Mouse (Mus musculus) ES-Bruce4 (cell line): ENCODE results near the gene Coil. TPM values are rescaled to one million over a fixed set of nuclear protein-coding genes. Genes with fewer than 3 reads are reported as not detected.

Source experiments
- H3K27ac ChIP-seq: 2 replicates; pipeline ENCODE4 v1.5.1; 2012; ENCODE audit warnings: low read length, inconsistent platforms; ENCODE audit not compliant: insufficient read depth
- H3K27me3 ChIP-seq: 2 replicates; pipeline ENCODE4 v1.6.1; 2012; ENCODE audit warnings: mild to moderate bottlenecking, low read length, inconsistent platforms; ENCODE audit not compliant: control insufficient read depth, poor library complexity, insufficient read depth, severe bottlenecking
- H3K36me3 ChIP-seq: 2 replicates; pipeline ENCODE4 v1.6.1; 2012; ENCODE audit warnings: inconsistent platforms, mild to moderate bottlenecking, low read length, moderate library complexity; ENCODE audit not compliant: control insufficient read depth, poor library complexity, insufficient read depth, severe bottlenecking
- H3K4me1 ChIP-seq: one replicate; pipeline ENCODE4 v1.8.1; 2011; ENCODE audit warnings: low read length; ENCODE audit not compliant: control insufficient read depth, insufficient read depth
- H3K4me3 ChIP-seq: 2 replicates; pipeline ENCODE4 v1.5.1; 2011; ENCODE audit warnings: low read depth, mild to moderate bottlenecking, low read length
- H3K9ac ChIP-seq: 2 replicates; pipeline ENCODE4 v1.6.1; 2012; ENCODE audit warnings: low read depth, mild to moderate bottlenecking, inconsistent platforms; ENCODE audit not compliant: poor library complexity, severe bottlenecking
- H3K9me3 ChIP-seq: replicated peaks from 2 replicates; pipeline ENCODE4 v1.6.1; 2012; ENCODE audit warnings: mild to moderate bottlenecking, low read length, inconsistent platforms; ENCODE audit not compliant: control insufficient read depth, poor library complexity, insufficient read depth, severe bottlenecking
- CTCF ChIP-seq: IDR thresholded peaks from one replicate; pipeline ENCODE4 v1.8.1; 2011; ENCODE audit warnings: low read depth, low read length
- EP300 ChIP-seq: IDR thresholded peaks from 2 replicates; pipeline ENCODE4 v1.6.1; 2011; ENCODE audit warnings: low read depth, low read length; ENCODE audit not compliant: insufficient read depth
- POLR2A ChIP-seq: IDR thresholded peaks from one replicate; pipeline ENCODE4 v1.8.1; 2011; ENCODE audit warnings: low read length; ENCODE audit not compliant: insufficient read depth
- polyA plus RNA-seq: library from polyadenylated mRNA; stranded (reverse); fragments of >200 nt; gene quantifications from 2 replicates; pipeline ENCODE4 v1.2.4, GENCODE M21; 2011; ENCODE audit warnings: low read depth; ENCODE audit not compliant: missing spikeins, insufficient read depth, insufficient read length

The Coil gene
- polyA plus RNA-seq, 1 experiment = 32.7 TPM

- H3K9ac ChIP-seq = no peak overlapping the region
- peaks cover 64% of the 10 kb centered on the region for H3K36me3 ChIP-seq
- peaks cover 2% of the 10 kb centered on the region for H3K4me1 ChIP-seq
- H3K9me3 ChIP-seq = peaks cover 16% of the 10 kb centered on the region
- H3K27me3 ChIP-seq = no peaks in the 10 kb centered on the region
- peak overlapping the region; percentile 77 for H3K27ac ChIP-seq
- H3K4me3 ChIP-seq = no peak overlapping the region
- TF ChIP-seq POLR2A (no peak), CTCF (no peak), EP300 (no peak)
Measured at GRCm38 (mm10) chr11:88937886-88938285, 32.2 kb upstream of the Coil start.

GRCm38 (mm10) chr11:88938770-88939169 lies 31.3 kb upstream of the Coil start:
- TF ChIP-seq POLR2A (no peak), CTCF (no peak), EP300 (no peak)
- Histone ChIP-seq H3K4me1 (peaks cover 1% of the 10 kb centered on the region), H3K9me3 (peaks cover 16% of the 10 kb centered on the region), H3K27ac (no peak overlapping the region), H3K27me3 (no peaks in the 10 kb centered on the region), H3K9ac (no peak overlapping the region), H3K4me3 (no peak overlapping the region), H3K36me3 (peaks cover 64% of the 10 kb centered on the region)

GRCm38 (mm10) chr11:88939634-88940033 lies 30.4 kb upstream of the Coil start:
- Histone ChIP-seq H3K27me3 (no peaks in the 10 kb centered on the region), H3K4me1 (no peaks in the 10 kb centered on the region), H3K9me3 (peaks cover 16% of the 10 kb centered on the region), H3K9ac (no peak overlapping the region), H3K27ac (no peak overlapping the region), H3K36me3 (peaks cover 64% of the 10 kb centered on the region), H3K4me3 (no peak overlapping the region)
- no peak for TF ChIP-seq POLR2A
- no peak for TF ChIP-seq EP300
- no peak for TF ChIP-seq CTCF

GRCm38 (mm10) chr11:88941489-88941888 lies 28.6 kb upstream of the Coil start:
- Histone ChIP-seq H3K36me3 (peaks cover 63% of the 10 kb centered on the region), H3K27me3 (no peaks in the 10 kb centered on the region), H3K27ac (peak overlapping the region; percentile 32), H3K9me3 (no peaks in the 10 kb centered on the region), H3K9ac (no peak overlapping the region), H3K4me3 (no peak overlapping the region), H3K4me1 (peaks cover 2% of the 10 kb centered on the region)
- no peak for TF ChIP-seq CTCF
- TF ChIP-seq EP300 = 0 out of 2 replicates have a peak, but pooled peaks have one; percentile 26

- no peak overlapping the region for H3K27ac ChIP-seq
- peaks cover 45% of the 10 kb centered on the region for H3K36me3 ChIP-seq
- TF ChIP-seq CTCF = no peak
- no peak for TF ChIP-seq POLR2A
- no peak for TF ChIP-seq EP300
- H3K27me3 ChIP-seq = no peaks in the 10 kb centered on the region
- H3K4me1 ChIP-seq = peaks cover 3% of the 10 kb centered on the region
- no peak overlapping the region for H3K4me3 ChIP-seq
- no peaks in the 10 kb centered on the region for H3K9me3 ChIP-seq
- no peak overlapping the region for H3K9ac ChIP-seq
Measured at GRCm38 (mm10) chr11:88945971-88946585, 24.0 kb upstream of the Coil start.

GRCm38 (mm10) chr11:88948896-88949295 lies 21.2 kb upstream of the Coil start:
- Histone ChIP-seq H3K9ac (peak overlapping the region; percentile 79), H3K27me3 (no peaks in the 10 kb centered on the region), H3K4me1 (peaks cover 5% of the 10 kb centered on the region), H3K27ac (peak overlapping the region; percentile 99), H3K36me3 (peaks cover 49% of the 10 kb centered on the region), H3K9me3 (no peaks in the 10 kb centered on the region), H3K4me3 (peak overlapping the region; percentile 24; the same call in 1 of the 2 replicates)
- TF ChIP-seq CTCF (no peak), EP300 (no peak), POLR2A (no peak)
